Mouse (Mus musculus): ENCODE measurements at regions not wholly inside any gene's neighbourhood (a gene's known extent, or its start where the extent isn't known, plus 50 kb on each side); places are given as distances from the start of the nearest gene placed in this dataset.
A peak's percentile ranks its signal among the peaks of the same experiment; 100 is the strongest.
"Not testable (repeated sequence)": the region's sequence is repeated elsewhere in the genome, so short reads cannot be mapped to it uniquely, and the experiment has no call there.

- DNase-seq (ENCODE audit: low read depth, low spot score) = no peak
Measured at GRCm38 (mm10) chr15:5623021-5623420, 379.0 kb upstream of the Ptger4 start.

- DNase-seq (ENCODE audit: low read depth, low spot score) = no peak
Measured at GRCm38 (mm10) chr15:5625367-5625766, 381.4 kb upstream of the Ptger4 start.

- peak; percentile 5 for DNase-seq (ENCODE audit: low read depth, low spot score)
Measured at GRCm38 (mm10) chr15:5646673-5647072, 402.7 kb upstream of the Ptger4 start.

- DNase-seq (ENCODE audit: low read depth, low spot score) = no peak
Measured at GRCm38 (mm10) chr15:5658796-5659195, 414.8 kb upstream of the Ptger4 start.

GRCm38 (mm10) chr15:5660819-5661218 lies 416.8 kb upstream of the Ptger4 start:
- DNase-seq (ENCODE audit: low read depth, low spot score) = no peak

GRCm38 (mm10) chr15:5671781-5672180 lies 427.8 kb upstream of the Ptger4 start:
- DNase-seq (ENCODE audit: low read depth, low spot score) = no peak

GRCm38 (mm10) chr15:5676704-5677103 lies 432.7 kb upstream of the Ptger4 start:
- no peak for DNase-seq (ENCODE audit: low read depth, low spot score)

GRCm38 (mm10) chr15:5693810-5694209 lies 449.8 kb upstream of the Ptger4 start:
- no peak for DNase-seq (ENCODE audit: low read depth, low spot score)

GRCm38 (mm10) chr15:5695015-5695414 lies 451.0 kb upstream of the Ptger4 start:
- DNase-seq (ENCODE audit: low read depth, low spot score) = no peak

GRCm38 (mm10) chr15:5708454-5708853 lies 464.5 kb upstream of the Ptger4 start:
- no peak for DNase-seq (ENCODE audit: low read depth, low spot score)

- DNase-seq (ENCODE audit: low read depth, low spot score) = no peak
Measured at GRCm38 (mm10) chr15:5740658-5741057, 496.7 kb upstream of the Ptger4 start.

- DNase-seq (ENCODE audit: low read depth, low spot score) = no peak
Measured at GRCm38 (mm10) chr15:5743893-5744292, 499.9 kb upstream of the Ptger4 start.

GRCm38 (mm10) chr15:5758690-5759089 lies 514.7 kb upstream of the Ptger4 start:
- no peak for DNase-seq (ENCODE audit: low read depth, low spot score)

- DNase-seq (ENCODE audit: low read depth, low spot score) = no peak
Measured at GRCm38 (mm10) chr15:5762216-5762615, 518.2 kb upstream of the Ptger4 start.

GRCm38 (mm10) chr15:5777074-5777473 lies 522.5 kb upstream of the Dab2 start:
- DNase-seq (ENCODE audit: low read depth, low spot score) = no peak

- DNase-seq (ENCODE audit: low read depth, low spot score) = no peak
Measured at GRCm38 (mm10) chr15:5799917-5800316, 499.7 kb upstream of the Dab2 start.

GRCm38 (mm10) chr15:5811154-5811732 lies 488.3 kb upstream of the Dab2 start:
- peak; percentile 9 for DNase-seq (ENCODE audit: low read depth, low spot score)

- DNase-seq (ENCODE audit: low read depth, low spot score) = no peak
Measured at GRCm38 (mm10) chr15:5811958-5812357, 487.6 kb upstream of the Dab2 start.

GRCm38 (mm10) chr15:5817901-5818576 lies 481.5 kb upstream of the Dab2 start:
- DNase-seq (ENCODE audit: low read depth, low spot score) = no peak

- DNase-seq (ENCODE audit: low read depth, low spot score) = no peak
Measured at GRCm38 (mm10) chr15:5839963-5840362, 459.6 kb upstream of the Dab2 start.

- not testable (repeated sequence) for DNase-seq (ENCODE audit: low read depth, low spot score)
Measured at GRCm38 (mm10) chr15:5841369-5842149, 458.0 kb upstream of the Dab2 start.

GRCm38 (mm10) chr15:5846571-5846970 lies 453.0 kb upstream of the Dab2 start:
- no peak for DNase-seq (ENCODE audit: low read depth, low spot score)

Measured in embryo, embryonic 11.5 days (tissue).